Mouse (Mus musculus) megakaryocyte, embryonic 14.5 days (primary cell): ENCODE measurements around the gene Slc17a7. TPM values are rescaled to one million over a fixed set of nuclear protein-coding genes. Genes with fewer than 3 reads are reported as not detected.
A peak's percentile ranks its signal among the peaks of the same experiment; 100 is the strongest.

Experiments used
- H3K27me3 ChIP-seq: replicated peaks from 2 replicates; pipeline ENCODE3; 2012; ENCODE audit warnings: inconsistent platforms
- H3K36me3 ChIP-seq: replicated peaks from 2 replicates; pipeline ENCODE3; 2012; ENCODE audit warnings: low read length, inconsistent platforms, mixed read lengths
- H3K4me1 ChIP-seq: 2 replicates; pipeline ENCODE4 v1.6.1; 2012; ENCODE audit warnings: inconsistent platforms
- H3K4me3 ChIP-seq: replicated peaks from 2 replicates; pipeline ENCODE3; 2012; ENCODE audit warnings: moderate library complexity, mild to moderate bottlenecking, inconsistent platforms
- H3K9me3 ChIP-seq: 2 replicates; pipeline ENCODE4 v1.6.1; 2012; ENCODE audit warnings: inconsistent platforms
- FLI1 ChIP-seq: IDR thresholded peaks from 2 replicates; pipeline ENCODE4 v1.6.1; 2012; ENCODE audit warnings: low read length, inconsistent platforms, mixed read lengths
- GATA1 ChIP-seq: IDR thresholded peaks from 3 replicates; pipeline ENCODE4 v1.6.1; 2012; ENCODE audit warnings: mixed read lengths, low read length, inconsistent platforms, borderline replicate concordance
- polyA plus RNA-seq: library from polyadenylated mRNA; stranded (reverse); fragments of >175 nt; gene quantifications from 2 replicates; pipeline ENCODE4 v1.2.3, GENCODE M21; 2012; ENCODE audit warnings: low replicate concordance; ENCODE audit not compliant: insufficient read depth

Slc17a7 gene
- polyA plus RNA-seq, 1 experiment: 0.06 TPM

DNA sequence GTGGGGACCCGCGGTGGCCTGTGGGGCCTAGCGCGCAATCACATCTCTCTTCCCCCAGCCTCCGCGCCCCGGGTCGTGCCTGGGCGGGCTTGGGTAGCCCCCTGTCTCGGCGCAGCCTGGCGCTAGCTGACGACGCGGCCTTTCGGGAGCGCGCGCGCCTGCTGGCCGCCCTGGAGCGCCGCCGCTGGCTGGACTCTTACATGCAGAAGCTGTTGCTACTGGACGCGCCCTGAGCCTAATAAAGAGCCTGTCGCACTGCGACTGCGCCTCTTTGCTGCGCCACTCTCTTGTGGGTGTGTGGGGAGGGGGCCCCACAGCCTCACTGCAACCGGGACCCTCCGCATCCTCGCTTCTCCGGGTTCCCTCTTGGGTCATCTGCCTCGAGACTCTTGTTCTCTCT lies 17.8 kb downstream of the Slc17a7 start:
- Histone ChIP-seq H3K27me3 (peaks cover 99% of the 10 kb centered on the region), H3K4me3 (peak overlapping the region; percentile 78), H3K4me1 (peaks cover 45% of the 10 kb centered on the region), H3K9me3 (no peaks in the 10 kb centered on the region), H3K36me3 (no peaks in the 10 kb centered on the region)
- TF ChIP-seq FLI1 (no peak), GATA1 (no peak)

DNA sequence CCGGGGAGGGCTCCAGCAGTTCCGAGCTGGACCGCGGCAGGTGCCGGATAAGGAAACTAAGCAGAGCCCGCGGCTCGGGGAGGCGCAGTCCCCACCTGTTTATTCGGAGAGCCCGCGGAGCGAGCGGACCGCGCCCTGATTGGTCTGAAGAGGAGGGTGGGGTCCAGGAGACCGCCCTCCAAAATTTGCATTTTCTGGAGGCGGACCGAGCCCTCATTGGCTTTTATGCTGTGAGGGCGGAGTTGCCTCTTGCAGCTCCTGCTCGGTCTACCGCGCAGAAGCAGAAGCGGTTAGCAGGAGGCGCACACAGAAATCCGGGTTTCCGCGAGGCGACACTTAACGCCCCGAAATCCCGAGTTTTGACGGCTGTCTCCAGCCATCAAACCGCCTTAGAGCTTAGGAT lies 18.5 kb downstream of the Slc17a7 start:
- TF ChIP-seq FLI1: no peak
- no peak for TF ChIP-seq GATA1
- Histone ChIP-seq H3K27me3 (peaks cover 99% of the 10 kb centered on the region), H3K4me1 (peaks cover 47% of the 10 kb centered on the region), H3K9me3 (no peaks in the 10 kb centered on the region), H3K36me3 (no peaks in the 10 kb centered on the region), H3K4me3 (peak overlapping the region; percentile 87)

DNA sequence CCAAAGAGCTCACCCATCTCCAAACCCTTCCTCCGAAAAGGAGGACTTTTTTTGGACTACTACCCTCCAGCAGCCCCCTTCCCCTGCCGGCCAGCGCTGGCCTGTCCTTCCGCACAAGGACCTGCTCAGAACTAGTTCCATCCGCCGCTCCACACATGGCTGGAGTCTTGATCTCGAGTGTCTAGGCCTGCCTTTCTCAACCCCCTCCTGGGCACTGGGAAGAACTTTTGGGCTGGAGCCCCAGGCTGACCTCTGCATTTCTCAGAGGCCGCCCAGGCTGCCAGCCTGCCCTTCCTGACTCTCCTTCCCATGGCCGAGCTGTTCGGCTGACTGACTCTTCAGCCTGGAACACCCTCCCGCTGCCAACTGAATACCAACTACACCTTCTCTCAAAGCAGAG lies 18.9 kb downstream of the Slc17a7 start:
- H3K4me3 ChIP-seq: peak overlapping the region; percentile 87
- TF ChIP-seq GATA1 (no peak), FLI1 (no peak)
- peaks cover 48% of the 10 kb centered on the region for H3K4me1 ChIP-seq
- no peaks in the 10 kb centered on the region for H3K9me3 ChIP-seq
- no peaks in the 10 kb centered on the region for H3K36me3 ChIP-seq
- peaks cover 98% of the 10 kb centered on the region for H3K27me3 ChIP-seq

DNA sequence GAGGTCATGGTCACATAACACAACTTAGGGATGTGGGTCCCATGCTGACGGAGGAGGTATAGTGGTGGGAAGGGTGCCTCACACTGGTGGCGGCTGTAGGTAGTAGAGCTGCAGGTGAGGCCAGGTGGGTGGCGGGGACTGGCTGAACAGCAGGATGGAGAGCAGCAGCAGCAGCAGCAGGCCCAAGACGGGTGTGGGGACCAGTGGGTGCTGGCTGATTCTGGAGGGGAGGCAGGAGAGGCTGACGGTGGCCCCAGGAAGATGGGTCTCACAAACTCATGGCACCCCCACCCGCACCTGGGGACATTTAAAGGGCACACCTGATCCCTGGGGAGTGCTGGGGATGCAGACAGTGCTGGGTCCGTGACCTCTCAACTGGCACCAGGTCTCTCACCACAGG lies 19.9 kb downstream of the Slc17a7 start:
- no peaks in the 10 kb centered on the region for H3K9me3 ChIP-seq
- TF ChIP-seq FLI1 (no peak), GATA1 (no peak)
- H3K4me3 ChIP-seq: no peak overlapping the region
- H3K4me1 ChIP-seq: peaks cover 50% of the 10 kb centered on the region
- H3K36me3 ChIP-seq: no peaks in the 10 kb centered on the region
- H3K27me3 ChIP-seq: peaks cover 98% of the 10 kb centered on the region

DNA sequence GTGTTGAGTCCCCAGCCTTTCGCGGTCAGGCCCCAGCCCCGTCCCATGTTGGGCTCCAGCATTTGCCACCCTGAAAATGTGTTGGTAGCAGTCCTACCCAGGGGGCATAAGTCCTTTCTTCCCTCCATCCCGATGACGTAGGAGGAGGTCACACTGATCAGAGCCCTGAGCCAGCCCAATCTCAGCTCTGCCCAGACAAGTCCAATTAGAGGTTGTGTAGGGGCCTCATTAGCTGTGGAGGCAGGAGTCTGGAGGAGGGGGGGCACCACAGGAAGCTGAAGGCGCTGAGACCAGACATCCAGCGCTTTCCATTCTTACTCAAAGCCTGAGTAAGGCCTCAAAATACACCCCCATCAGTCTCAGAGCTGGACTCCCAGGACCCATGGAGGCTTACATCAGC lies 22.2 kb downstream of the Slc17a7 start:
- no peaks in the 10 kb centered on the region for H3K36me3 ChIP-seq
- peaks cover 98% of the 10 kb centered on the region for H3K27me3 ChIP-seq
- H3K4me1 ChIP-seq: peaks cover 64% of the 10 kb centered on the region
- no peak for TF ChIP-seq GATA1
- no peak for TF ChIP-seq FLI1
- H3K4me3 ChIP-seq: no peak overlapping the region
- H3K9me3 ChIP-seq: no peaks in the 10 kb centered on the region

DNA sequence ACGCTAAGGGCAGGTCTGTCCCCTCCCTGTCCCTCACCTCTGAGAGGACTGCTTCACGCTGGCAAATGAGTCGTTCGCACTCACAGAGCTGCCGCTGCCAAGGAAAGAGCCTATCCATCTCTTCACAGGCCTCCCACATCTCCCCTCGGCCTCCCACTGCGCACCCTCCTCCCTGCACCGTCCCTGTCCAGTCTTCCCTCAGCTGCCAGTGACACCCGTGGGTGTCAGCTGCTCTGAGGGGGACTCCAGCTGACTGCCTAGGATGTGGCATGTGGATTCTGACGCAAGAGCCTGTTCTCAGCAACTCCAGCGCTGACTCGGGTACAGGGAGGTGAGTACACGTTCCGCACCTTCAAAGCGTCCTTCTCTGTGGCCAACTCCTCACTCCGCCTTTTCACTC lies 25.9 kb downstream of the Slc17a7 start:
- Histone ChIP-seq H3K4me1 (peaks cover 51% of the 10 kb centered on the region), H3K36me3 (no peaks in the 10 kb centered on the region), H3K27me3 (peaks cover 96% of the 10 kb centered on the region), H3K9me3 (no peaks in the 10 kb centered on the region), H3K4me3 (no peak overlapping the region)
- TF ChIP-seq GATA1 (no peak), FLI1 (no peak)

DNA sequence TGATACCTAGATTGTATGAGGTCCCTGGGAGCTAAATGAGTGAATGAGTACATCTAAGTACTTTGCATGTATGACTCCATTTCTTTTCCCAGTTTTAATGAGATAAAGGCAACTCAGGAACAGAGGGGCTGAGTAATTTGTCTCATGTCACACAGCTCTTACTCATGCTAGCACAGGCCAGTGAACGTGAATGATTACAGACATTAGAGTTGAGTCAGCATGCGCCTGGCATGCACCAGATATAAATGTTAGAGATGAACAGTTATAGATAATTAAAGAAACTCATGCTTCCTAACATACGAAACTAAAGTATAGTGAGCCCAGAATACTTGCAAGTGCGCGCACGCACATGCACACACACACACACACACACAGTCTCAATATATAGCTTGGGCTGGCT lies 26.4 kb downstream of the Slc17a7 start:
- peaks cover 49% of the 10 kb centered on the region for H3K4me1 ChIP-seq
- no peaks in the 10 kb centered on the region for H3K36me3 ChIP-seq
- H3K27me3 ChIP-seq: peaks cover 96% of the 10 kb centered on the region
- H3K9me3 ChIP-seq: no peaks in the 10 kb centered on the region
- TF ChIP-seq GATA1 (no peak), FLI1 (no peak)
- no peak overlapping the region for H3K4me3 ChIP-seq

DNA sequence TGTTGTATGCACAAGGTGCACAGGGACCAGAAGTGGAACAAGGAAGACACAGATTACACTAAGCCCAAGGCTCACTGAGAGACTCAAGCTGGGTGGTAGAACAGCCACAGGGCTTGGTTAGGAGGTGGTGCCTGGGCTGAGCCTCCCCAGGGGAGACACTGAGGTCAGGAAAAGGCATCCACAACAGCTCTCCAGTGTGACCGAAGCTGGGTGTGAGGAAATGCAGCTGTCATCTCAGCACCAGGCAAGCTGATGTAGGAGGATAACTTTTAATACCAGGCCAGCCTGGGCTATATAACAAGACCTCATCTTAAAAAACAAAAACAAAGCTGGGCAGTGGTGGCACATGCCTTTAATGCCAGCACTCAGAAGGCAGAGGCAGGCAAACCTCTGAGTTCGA lies 27.4 kb downstream of the Slc17a7 start:
- no peaks in the 10 kb centered on the region for H3K9me3 ChIP-seq
- no peak overlapping the region for H3K4me3 ChIP-seq
- H3K36me3 ChIP-seq: no peaks in the 10 kb centered on the region
- no peak for TF ChIP-seq GATA1
- H3K4me1 ChIP-seq: peaks cover 57% of the 10 kb centered on the region
- peaks cover 96% of the 10 kb centered on the region for H3K27me3 ChIP-seq

DNA sequence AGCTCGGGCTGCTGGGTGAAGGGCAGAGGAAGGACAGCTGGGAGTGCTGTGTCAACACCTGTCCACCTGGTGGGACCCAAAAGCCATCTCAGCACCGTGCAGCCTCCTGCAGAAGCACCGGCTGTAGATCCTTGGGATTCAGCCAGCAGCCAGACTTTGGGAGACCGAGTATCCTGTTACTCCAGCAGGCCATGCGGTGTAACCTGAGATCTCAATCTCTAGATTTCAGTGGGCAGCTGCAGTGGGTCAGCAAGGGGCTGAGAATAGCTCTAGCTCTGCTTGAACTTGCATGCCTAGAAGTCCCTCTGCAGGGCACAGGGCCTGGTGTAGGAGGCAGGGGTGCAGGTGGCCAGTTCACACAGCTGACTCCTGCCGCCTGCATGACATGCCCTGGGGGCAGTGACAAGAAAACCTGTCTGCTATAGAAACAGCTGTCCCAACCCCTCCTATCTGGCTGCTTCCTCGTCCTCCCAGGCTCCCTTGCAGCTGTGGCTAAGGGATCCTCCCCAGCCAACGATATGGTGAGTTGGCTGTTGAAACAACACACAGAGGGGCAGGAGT lies 28.1 kb downstream of the Slc17a7 start:
- H3K36me3 ChIP-seq: no peaks in the 10 kb centered on the region
- no peaks in the 10 kb centered on the region for H3K9me3 ChIP-seq
- peaks cover 96% of the 10 kb centered on the region for H3K27me3 ChIP-seq
- TF ChIP-seq FLI1 (no peak), GATA1 (no peak)
- H3K4me3 ChIP-seq: no peak overlapping the region
- H3K4me1 ChIP-seq: peaks cover 58% of the 10 kb centered on the region

DNA sequence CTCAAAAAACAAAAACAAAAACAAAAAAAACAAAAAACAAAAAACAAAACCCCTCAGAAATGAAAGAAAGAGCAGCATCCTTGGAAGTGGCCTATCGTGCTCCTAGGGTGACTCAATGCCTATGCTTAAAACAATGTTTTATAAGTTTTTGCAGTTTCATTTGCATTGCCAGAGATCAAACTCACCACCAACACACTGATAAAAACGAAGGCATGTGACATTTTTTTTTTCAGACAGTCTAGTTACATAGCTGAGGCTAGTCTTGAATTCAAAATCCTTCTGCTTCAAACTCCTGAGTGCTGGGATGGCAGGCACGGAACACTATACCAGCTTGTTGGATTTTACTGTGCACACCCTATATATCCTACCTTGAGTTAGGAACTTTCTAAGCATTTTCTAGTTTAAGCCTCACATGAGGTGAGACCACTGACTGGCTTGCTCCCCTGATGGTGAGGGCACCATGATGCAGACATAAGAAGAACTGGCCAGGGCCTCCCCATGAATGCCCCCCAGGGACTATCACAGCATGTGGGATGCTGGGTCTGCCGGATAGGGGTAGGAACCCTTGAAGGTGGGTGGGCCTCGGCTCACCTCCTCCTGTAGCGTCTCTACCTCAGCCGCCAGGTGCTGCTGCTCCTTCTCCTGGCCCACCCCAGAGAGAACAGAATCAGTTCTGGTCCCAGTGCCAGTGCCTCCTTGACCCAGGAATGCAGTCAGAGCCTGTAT lies 29.0 kb downstream of the Slc17a7 start:
- Histone ChIP-seq H3K27me3 (peaks cover 97% of the 10 kb centered on the region), H3K9me3 (no peaks in the 10 kb centered on the region), H3K4me3 (no peak overlapping the region), H3K4me1 (peaks cover 62% of the 10 kb centered on the region), H3K36me3 (no peaks in the 10 kb centered on the region)
- TF ChIP-seq FLI1 (no peak), GATA1 (no peak)
